In the genomic region with DNA sequence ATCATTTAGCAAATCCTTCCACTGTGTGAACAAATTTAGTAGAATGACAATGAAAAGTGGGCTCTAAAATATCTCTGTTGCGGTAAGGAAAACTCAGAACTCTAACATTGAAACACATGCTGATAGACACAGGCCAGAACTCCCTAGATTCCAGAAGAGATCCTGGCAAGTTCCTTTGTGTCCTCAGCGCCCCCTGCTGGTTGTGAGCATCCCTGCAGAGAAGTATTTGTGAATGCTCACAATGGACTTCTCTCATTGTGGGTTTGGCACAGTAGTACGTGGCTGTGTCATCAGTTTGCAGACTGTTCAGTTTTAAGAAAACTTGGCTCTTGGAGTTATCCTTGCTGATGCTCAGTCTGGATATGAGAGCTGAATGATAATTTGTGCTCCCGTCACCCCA, we compare ENCODE assay signal across 8 mouse cellular contexts.
DNase-seq lines count a peak whose midpoint lies in the region; ATAC-seq and TF ChIP-seq lines count a peak whose summit lies in the region.

No protein-coding gene starts in this region.

- no peak overlapping the region for H3K9ac ChIP-seq in liver, adult 2 months (ENCODE audit: low read depth, low read length)
- H3K9ac ChIP-seq in liver, embryonic 11.5 days (ENCODE audit: low read depth, low read length), result no peak overlapping the region

- H3K9me3 ChIP-seq in liver, embryonic 11.5 days (ENCODE audit: control insufficient read depth, low read length), result no peaks in the 10 kb centered on the region

- H3K4me2 ChIP-seq in liver, embryonic 11.5 days, result no peak overlapping the region

- intact Hi-C loops in gastrocnemius, postnatal 36 days (cut with DNase I), result no loop called here

- no peak overlapping the region for H3K27ac ChIP-seq in liver, adult 2 months (replicated peaks; ENCODE audit: insufficient read depth, low read depth, low read length)
- H3K27ac ChIP-seq in liver, embryonic 11.5 days (ENCODE audit: low read depth, low read length), result no peak overlapping the region

- no peak overlapping the region for H3K4me3 ChIP-seq in liver, adult 2 months (ENCODE audit: insufficient read depth, low read depth, low read length)
- H3K4me3 ChIP-seq in liver, embryonic 11.5 days (ENCODE audit: low read depth, low read length), result no peak overlapping the region

- no peaks in the 10 kb centered on the region for H3K27me3 ChIP-seq in liver, adult 2 months (ENCODE audit: control insufficient read depth, insufficient read depth, low read length)
- H3K27me3 ChIP-seq in liver, embryonic 11.5 days (replicated peaks; ENCODE audit: control insufficient read depth, insufficient read depth, low read length), result no peaks in the 10 kb centered on the region

- peak; percentile 59; the same call in 1 of the 2 replicates for TF ChIP-seq CTCF in liver, adult 2 months (IDR thresholded peaks at IDR 0.05; ENCODE audit: low read depth, low read length)

- H3K79me2 ChIP-seq in liver, adult 2 months (ENCODE audit: control insufficient read depth, insufficient read depth, low read length), result no peaks in the 10 kb centered on the region

- no peak for TF ChIP-seq POLR2A in liver, adult 2 months (IDR thresholded peaks at IDR 0.05; ENCODE audit: extremely low read depth, insufficient read depth, low read length)

- peak; percentile 7 for DNase-seq in gastrocnemius, adult 18-20 months (ENCODE audit: low spot score)
- no peak for DNase-seq in gastrocnemius, postnatal 36 days
- peak; percentile 24 for DNase-seq in liver, adult 2 months (ENCODE audit: extremely low read depth, low read depth, low spot score)
- DNase-seq in liver, embryonic 11.5 days (ENCODE audit: low spot score), result no peak
- DNase-seq in adipocyte (ENCODE audit: low spot score), result peak; percentile 46
- peak; percentile 74 for DNase-seq in induced T-regulatory cell, adult 2 months (ENCODE audit: low read depth)
- peak; percentile 9 to 16 for DNase-seq in thymus, postnatal 36 days
- no peak for DNase-seq in frontal cortex, postnatal 25 days (ENCODE audit: low spot score in 2 of 2)

- WGBS in liver, adult 2 months, result 43% methylated on average over 4 of the region's 4 CpGs
- WGBS in liver, embryonic 11.5 days, result 50% methylated on average over 4 of the region's 4 CpGs

- H3K4me1 ChIP-seq in liver, adult 2 months (ENCODE audit: control insufficient read depth, insufficient read depth, low read length), result no peaks in the 10 kb centered on the region
- no peaks in the 10 kb centered on the region for H3K4me1 ChIP-seq in liver, embryonic 11.5 days (replicated peaks; ENCODE audit: control insufficient read depth, insufficient read depth, low read length)

- H3K36me3 ChIP-seq in liver, adult 2 months (ENCODE audit: control insufficient read depth, insufficient read depth, low read length), result no peaks in the 10 kb centered on the region
- no peaks in the 10 kb centered on the region for H3K36me3 ChIP-seq in liver, embryonic 11.5 days (ENCODE audit: control insufficient read depth, insufficient read depth, low read length)

- no peak for ATAC-seq in liver, embryonic 11.5 days (replicated peaks; ENCODE audit: low FRiP score)

Comparison
In these comparisons a context has a peak if more than half of its experiments do, and no peak if none do; other contexts are left out.
1. DNase-seq: peak in gastrocnemius, adult 18-20 months (single experiment), liver, adult 2 months (single experiment), adipocyte (single experiment), induced T-regulatory cell, adult 2 months (single experiment) and thymus, postnatal 36 days (2 of 2); none in gastrocnemius, postnatal 36 days (0 of 2), liver, embryonic 11.5 days (single experiment) and frontal cortex, postnatal 25 days (0 of 2).